Mouse (Mus musculus): ENCODE measurements around the gene Rlbp1. TPM values are rescaled to one million over a fixed set of nuclear protein-coding genes. Genes with fewer than 3 reads are reported as not detected.

Rlbp1 gene
- polyA plus RNA-seq, 1 experiment from 2014 or later, result not detected

DNA sequence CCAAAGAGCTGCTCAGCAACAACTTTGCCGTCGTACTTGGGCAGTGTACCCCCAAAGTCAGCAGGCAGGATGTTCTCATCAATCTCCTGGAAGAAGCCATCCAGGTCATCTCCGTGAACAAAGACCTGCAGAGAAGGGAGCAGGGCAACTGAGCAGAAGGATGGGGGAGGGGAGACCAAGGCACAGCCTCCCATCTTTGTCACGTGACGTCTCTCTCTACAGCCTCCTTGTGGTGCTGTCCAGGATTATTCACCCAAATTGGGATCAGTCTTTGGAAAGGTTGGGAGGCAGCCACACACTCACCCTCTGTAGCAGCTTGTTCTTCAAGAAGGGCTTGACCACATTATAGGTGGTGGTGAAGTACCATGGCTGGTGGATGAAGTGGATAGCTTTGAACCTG, 11.3 kb downstream of the Rlbp1 start:
- WGBS, result 67% methylated on average over 5 of the region's 5 CpGs
- peaks cover 2 to 8% of the 10 kb centered on the region in 2 experiments; a peak in 3 of 4 replicates for H3K4me1 ChIP-seq (ENCODE audit: control insufficient read depth in 2 of 2, insufficient read depth in 2 of 2, low read length in 2 of 2)
- no peak overlapping the region for H3K9ac ChIP-seq (ENCODE audit: low read length)
- ATAC-seq (ENCODE audit: insufficient number of reproducible peaks, insufficient read depth, low FRiP score, low read depth), result no peak
- H3K4me2 ChIP-seq (ENCODE audit: low read length), result no peak overlapping the region
- no peaks in the 10 kb centered on the region for H3K36me3 ChIP-seq (ENCODE audit: control insufficient read depth, insufficient read depth, low read length)
- H3K27ac ChIP-seq (replicated peaks in 1 of 2; ENCODE audit: control insufficient read depth in 1 of 2, insufficient read depth in 1 of 2, low read depth in 2 of 2, low read length in 2 of 2), result no peak overlapping the region
- H3K27me3 ChIP-seq (ENCODE audit: control insufficient read depth, insufficient read depth, low read length), result no peaks in the 10 kb centered on the region
- H3K9me3 ChIP-seq (ENCODE audit: control insufficient read depth, low read length), result no peaks in the 10 kb centered on the region
- H3K4me3 ChIP-seq (ENCODE audit: control insufficient read depth in 1 of 2, insufficient read depth in 1 of 2, low read depth in 1 of 2, low read length in 2 of 2), result no peak overlapping the region

DNA sequence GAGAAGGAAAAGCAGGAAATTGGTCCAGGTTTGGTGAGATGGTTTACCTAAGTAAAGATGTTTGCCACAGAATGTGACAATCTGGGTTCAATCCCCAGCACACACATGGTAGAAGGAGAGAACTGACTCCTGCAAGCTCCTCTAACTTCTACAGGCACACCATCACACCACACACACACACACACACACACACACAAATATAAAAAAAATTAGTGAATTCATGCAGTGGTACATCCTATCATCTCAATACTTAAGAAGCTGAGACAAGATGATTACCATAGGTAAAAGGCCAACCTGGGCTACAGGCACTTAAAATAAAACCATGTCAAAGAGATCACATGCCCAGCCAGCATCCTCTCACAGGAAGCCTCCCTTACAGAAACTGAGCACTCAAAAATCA, 12.8 kb downstream of the Rlbp1 start:
- no peaks in the 10 kb centered on the region for H3K36me3 ChIP-seq (ENCODE audit: control insufficient read depth, insufficient read depth, low read length)
- no peak overlapping the region for H3K4me3 ChIP-seq (ENCODE audit: control insufficient read depth in 1 of 2, insufficient read depth in 1 of 2, low read depth in 1 of 2, low read length in 2 of 2)
- no peaks in the 10 kb centered on the region for H3K27me3 ChIP-seq (ENCODE audit: control insufficient read depth, insufficient read depth, low read length)
- no peak overlapping the region for H3K27ac ChIP-seq (replicated peaks in 1 of 2; ENCODE audit: control insufficient read depth in 1 of 2, insufficient read depth in 1 of 2, low read depth in 2 of 2, low read length in 2 of 2)
- H3K9me3 ChIP-seq (ENCODE audit: control insufficient read depth, low read length), result no peaks in the 10 kb centered on the region
- no peak for ATAC-seq (ENCODE audit: insufficient number of reproducible peaks, insufficient read depth, low FRiP score, low read depth)
- no peak overlapping the region for H3K9ac ChIP-seq (ENCODE audit: low read length)
- H3K4me2 ChIP-seq (ENCODE audit: low read length), result no peak overlapping the region
- peaks cover 2 to 8% of the 10 kb centered on the region in 2 experiments; a peak in 3 of 4 replicates for H3K4me1 ChIP-seq (ENCODE audit: control insufficient read depth in 2 of 2, insufficient read depth in 2 of 2, low read length in 2 of 2)

DNA sequence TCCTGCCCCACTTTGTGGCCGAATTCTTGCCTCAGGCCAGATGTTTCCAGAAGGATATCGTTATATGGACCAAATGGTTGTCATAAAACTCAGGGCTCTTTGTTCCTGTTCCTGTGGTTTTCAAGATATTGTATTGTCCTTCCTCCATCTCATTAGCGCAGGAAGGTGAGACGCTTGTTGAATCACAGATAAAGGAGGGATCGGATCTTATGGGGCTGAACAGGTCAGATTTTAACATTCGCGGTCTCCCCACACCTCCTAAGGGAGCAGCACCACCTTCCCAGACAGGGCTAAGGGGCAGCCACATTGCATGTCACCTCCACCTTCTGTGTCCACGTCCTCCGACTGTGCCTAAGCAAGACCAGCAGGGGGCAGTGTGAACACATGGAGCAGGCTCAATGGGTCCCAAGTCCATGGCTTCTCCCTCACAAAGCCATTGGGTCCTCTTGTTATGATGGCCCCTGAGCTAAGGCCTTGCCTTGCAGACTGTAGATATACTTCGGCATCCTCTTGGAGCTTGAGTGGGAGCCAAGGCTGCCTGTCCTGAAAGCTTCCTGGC, 15.4 kb downstream of the Rlbp1 start:
- H3K4me3 ChIP-seq (ENCODE audit: control insufficient read depth in 1 of 2, insufficient read depth in 1 of 2, low read depth in 1 of 2, low read length in 2 of 2), result no peak overlapping the region
- H3K9me3 ChIP-seq (ENCODE audit: control insufficient read depth, low read length), result no peaks in the 10 kb centered on the region
- H3K4me1 ChIP-seq (ENCODE audit: control insufficient read depth in 2 of 2, insufficient read depth in 2 of 2, low read length in 2 of 2), result peaks cover 2 to 8% of the 10 kb centered on the region in 2 experiments; a peak in 3 of 4 replicates
- ATAC-seq (ENCODE audit: insufficient number of reproducible peaks, insufficient read depth, low FRiP score, low read depth), result peak; percentile 67; the same call in 1 of the 2 replicates
- H3K27ac ChIP-seq (replicated peaks in 1 of 2; ENCODE audit: control insufficient read depth in 1 of 2, insufficient read depth in 1 of 2, low read depth in 2 of 2, low read length in 2 of 2), result no peak overlapping the region
- WGBS, result 40% methylated on average over 10 of the region's 10 CpGs
- no peak overlapping the region for H3K9ac ChIP-seq (ENCODE audit: low read length)
- H3K36me3 ChIP-seq (ENCODE audit: control insufficient read depth, insufficient read depth, low read length), result no peaks in the 10 kb centered on the region
- no peaks in the 10 kb centered on the region; the same call in 1 of the 2 replicates for H3K27me3 ChIP-seq (ENCODE audit: control insufficient read depth, insufficient read depth, low read length)
- H3K4me2 ChIP-seq (ENCODE audit: low read length), result no peak overlapping the region

DNA sequence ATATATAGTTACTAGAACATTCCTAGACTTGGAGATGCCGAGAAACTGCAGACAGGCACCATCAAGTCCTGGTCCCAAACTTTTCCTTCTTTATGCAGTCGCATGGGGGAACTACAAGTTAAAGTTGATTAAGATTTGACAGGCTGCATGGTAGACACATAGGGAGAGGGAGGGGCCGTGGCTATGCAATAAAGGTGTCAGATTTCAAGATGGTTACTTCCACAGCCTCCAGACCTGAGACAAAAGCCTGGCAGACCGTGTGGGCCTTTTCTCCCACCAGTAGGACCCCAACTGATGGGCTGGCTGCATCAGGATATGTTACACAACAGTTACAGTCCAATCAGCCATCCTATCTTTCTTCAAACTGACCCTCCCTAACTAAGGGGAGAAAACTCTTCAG, 17.4 kb downstream of the Rlbp1 start:
- no peak overlapping the region for H3K27ac ChIP-seq (replicated peaks in 1 of 2; ENCODE audit: control insufficient read depth in 1 of 2, insufficient read depth in 1 of 2, low read depth in 2 of 2, low read length in 2 of 2)
- 0 out of 2 replicates have a peak, but pooled peaks cover 3% of the 10 kb centered on the region for H3K36me3 ChIP-seq (ENCODE audit: control insufficient read depth, insufficient read depth, low read length)
- no peaks in the 10 kb centered on the region for H3K9me3 ChIP-seq (ENCODE audit: control insufficient read depth, low read length)
- no peaks in the 10 kb centered on the region for H3K4me1 ChIP-seq (ENCODE audit: control insufficient read depth in 2 of 2, insufficient read depth in 2 of 2, low read length in 2 of 2)
- WGBS, result 50% methylated on average over 4 of the region's 4 CpGs
- ATAC-seq (ENCODE audit: insufficient number of reproducible peaks, insufficient read depth, low FRiP score, low read depth), result no peak
- peaks cover 5% of the 10 kb centered on the region; the same call in 1 of the 2 replicates for H3K27me3 ChIP-seq (ENCODE audit: control insufficient read depth, insufficient read depth, low read length)
- H3K4me3 ChIP-seq (ENCODE audit: control insufficient read depth in 1 of 2, insufficient read depth in 1 of 2, low read depth in 1 of 2, low read length in 2 of 2), result no peak overlapping the region
- H3K4me2 ChIP-seq (ENCODE audit: low read length), result no peak overlapping the region
- no peak overlapping the region for H3K9ac ChIP-seq (ENCODE audit: low read length)

DNA sequence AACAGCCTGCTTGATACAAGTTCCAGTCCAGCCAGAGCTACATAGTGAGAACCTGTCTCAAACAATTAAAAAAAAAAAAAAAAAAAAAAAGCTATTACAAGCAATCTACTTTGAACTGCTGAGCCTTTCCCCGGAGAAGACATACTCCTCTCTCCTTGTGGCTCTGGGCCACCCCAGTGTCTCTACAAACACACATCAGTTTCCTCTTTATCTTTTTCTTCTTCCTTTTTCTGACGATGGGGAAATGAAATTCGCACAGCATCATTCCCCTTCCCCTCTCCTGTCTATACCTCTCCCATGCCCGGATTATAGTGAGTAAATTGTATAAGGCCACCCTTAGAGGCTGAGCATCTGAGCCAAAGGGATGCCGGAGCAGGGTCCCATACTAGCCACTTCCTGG, 18.2 kb downstream of the Rlbp1 start:
- H3K27ac ChIP-seq (replicated peaks in 1 of 2; ENCODE audit: control insufficient read depth in 1 of 2, insufficient read depth in 1 of 2, low read depth in 2 of 2, low read length in 2 of 2), result no peak overlapping the region
- H3K4me2 ChIP-seq (ENCODE audit: low read length), result no peak overlapping the region
- no peak overlapping the region for H3K9ac ChIP-seq (ENCODE audit: low read length)
- ATAC-seq (ENCODE audit: insufficient number of reproducible peaks, insufficient read depth, low FRiP score, low read depth), result no peak
- H3K9me3 ChIP-seq (ENCODE audit: control insufficient read depth, low read length), result no peaks in the 10 kb centered on the region
- no peak overlapping the region for H3K4me3 ChIP-seq (ENCODE audit: control insufficient read depth in 1 of 2, insufficient read depth in 1 of 2, low read depth in 1 of 2, low read length in 2 of 2)
- H3K27me3 ChIP-seq (ENCODE audit: control insufficient read depth, insufficient read depth, low read length), result peaks cover 5% of the 10 kb centered on the region; the same call in 1 of the 2 replicates
- H3K36me3 ChIP-seq (ENCODE audit: control insufficient read depth, insufficient read depth, low read length), result 0 out of 2 replicates have a peak, but pooled peaks cover 3% of the 10 kb centered on the region
- H3K4me1 ChIP-seq (ENCODE audit: control insufficient read depth in 2 of 2, insufficient read depth in 2 of 2, low read length in 2 of 2), result peaks cover 3 to 5% of the 10 kb centered on the region in 2 experiments; a peak in 3 of 4 replicates
- WGBS, result 79% methylated on average over 5 of the region's 5 CpGs

DNA sequence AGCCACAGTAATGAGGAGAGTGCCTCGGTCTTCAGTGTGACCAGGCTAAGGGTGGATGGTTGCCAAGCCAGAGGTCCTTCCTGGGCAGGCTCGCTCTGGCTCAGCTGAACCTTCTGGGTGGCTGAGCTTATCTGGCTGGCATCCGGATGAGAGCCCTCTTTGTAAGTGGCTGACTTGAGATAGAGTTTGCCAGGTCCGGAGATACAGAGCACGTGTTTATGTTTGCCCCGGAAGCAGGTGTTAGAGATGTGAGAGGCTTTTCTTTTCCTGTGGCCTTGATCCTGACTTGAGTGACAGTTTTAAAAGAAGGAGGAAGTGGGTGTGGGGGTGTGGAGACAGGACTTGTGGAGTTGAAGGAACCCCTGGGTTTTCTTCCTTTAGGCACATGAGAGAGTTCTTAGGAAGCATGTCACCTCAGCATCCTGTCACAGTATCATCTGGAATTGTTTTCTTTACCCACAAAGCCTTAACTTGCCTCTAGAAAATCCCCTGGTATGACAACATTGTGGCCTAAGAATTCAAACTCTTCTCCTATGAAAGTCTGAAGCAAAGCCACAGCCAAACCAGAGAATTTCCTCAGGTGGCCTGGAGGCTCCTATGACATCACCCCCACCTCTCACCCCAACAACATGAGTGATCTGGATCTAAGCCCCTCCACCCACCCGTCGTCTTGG, 23.3 kb downstream of the Rlbp1 start:
- Histone ChIP-seq H3K4me3 (ENCODE audit: control insufficient read depth in 1 of 2, insufficient read depth in 1 of 2, low read depth in 1 of 2, low read length in 2 of 2) (no peak overlapping the region), H3K9me3 (ENCODE audit: control insufficient read depth, low read length) (no peaks in the 10 kb centered on the region), H3K27ac (replicated peaks in 1 of 2; ENCODE audit: control insufficient read depth in 1 of 2, insufficient read depth in 1 of 2, low read depth in 2 of 2, low read length in 2 of 2) (no peak overlapping the region; a peak in 1 of 4 replicates), H3K36me3 (ENCODE audit: control insufficient read depth, insufficient read depth, low read length) (peaks cover 8% of the 10 kb centered on the region; the same call in 1 of the 2 replicates), H3K27me3 (ENCODE audit: control insufficient read depth, insufficient read depth, low read length) (peaks cover 17% of the 10 kb centered on the region; the same call in 1 of the 2 replicates), H3K4me2 (ENCODE audit: low read length) (no peak overlapping the region), H3K4me1 (ENCODE audit: control insufficient read depth in 2 of 2, insufficient read depth in 2 of 2, low read length in 2 of 2) (peaks cover 45 to 52% of the 10 kb centered on the region in 2 experiments), H3K9ac (ENCODE audit: low read length) (no peak overlapping the region)
- peak; percentile 44 for ATAC-seq (ENCODE audit: insufficient number of reproducible peaks, insufficient read depth, low FRiP score, low read depth)
- WGBS, result 22% methylated on average over 8 of the region's 8 CpGs

DNA sequence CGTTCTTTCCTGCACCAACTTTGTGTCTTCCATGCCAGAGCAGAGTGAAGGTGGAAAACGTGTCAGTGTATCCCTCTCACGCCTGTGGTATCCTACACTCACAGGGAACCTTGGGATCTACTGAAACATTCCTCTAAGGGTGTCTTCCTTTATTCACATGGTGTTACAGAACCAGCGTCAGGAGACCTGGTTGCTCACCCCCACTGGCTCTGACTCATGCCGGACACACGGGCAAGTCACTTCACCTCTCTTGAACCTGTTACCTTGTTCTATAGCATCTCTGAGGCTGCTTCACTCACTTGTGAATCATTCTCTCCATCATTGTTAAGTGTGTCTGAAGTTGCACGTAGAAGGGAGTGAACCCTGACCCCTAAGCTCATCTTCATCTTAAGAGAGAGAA, 24.0 kb downstream of the Rlbp1 start:
- Histone ChIP-seq H3K9ac (ENCODE audit: low read length) (no peak overlapping the region), H3K36me3 (ENCODE audit: control insufficient read depth, insufficient read depth, low read length) (peaks cover 8% of the 10 kb centered on the region; the same call in 1 of the 2 replicates), H3K4me1 (ENCODE audit: control insufficient read depth in 2 of 2, insufficient read depth in 2 of 2, low read length in 2 of 2) (peaks cover 48 to 59% of the 10 kb centered on the region in 2 experiments), H3K4me2 (ENCODE audit: low read length) (no peak overlapping the region), H3K4me3 (ENCODE audit: control insufficient read depth in 1 of 2, insufficient read depth in 1 of 2, low read depth in 1 of 2, low read length in 2 of 2) (no peak overlapping the region), H3K27ac (replicated peaks in 1 of 2; ENCODE audit: control insufficient read depth in 1 of 2, insufficient read depth in 1 of 2, low read depth in 2 of 2, low read length in 2 of 2) (no peak overlapping the region), H3K27me3 (ENCODE audit: control insufficient read depth, insufficient read depth, low read length) (peaks cover 17% of the 10 kb centered on the region; the same call in 1 of the 2 replicates), H3K9me3 (ENCODE audit: control insufficient read depth, low read length) (no peaks in the 10 kb centered on the region)
- 79% methylated on average over 7 of the region's 7 CpGs for WGBS
- ATAC-seq (ENCODE audit: insufficient number of reproducible peaks, insufficient read depth, low FRiP score, low read depth), result no peak
